Mouse (Mus musculus) cerebellum, adult (tissue): Measurements from ENCODE around the gene Cacna1c.

Experiments used
- ATAC-seq: cut with Nextera tagmentation; 2 replicates; pipeline ENCODE4 v1.9.2; 2017; ENCODE audit warnings: mild to moderate bottlenecking, moderate library complexity, mixed read lengths; ENCODE audit not compliant: insufficient number of reproducible peaks, low FRiP score, low TSS enrichment

The Cacna1c gene

GRCm38 (mm10) chr6:119068650-119069049, 127.6 kb downstream of the Cacna1c start:
- no peak for ATAC-seq

- no peak for ATAC-seq
These were observed 131.3 kb downstream of the Cacna1c start for GRCm38 (mm10) chr6:119064961-119065360.

GRCm38 (mm10) chr6:119064430-119064829, 131.8 kb downstream of the Cacna1c start:
- ATAC-seq, result no peak

GRCm38 (mm10) chr6:119062695-119063094, 133.5 kb downstream of the Cacna1c start:
- no peak for ATAC-seq

- ATAC-seq, result no peak
These were observed 137.3 kb downstream of the Cacna1c start for GRCm38 (mm10) chr6:119058896-119059295.

GRCm38 (mm10) chr6:119058461-119058860, 137.8 kb downstream of the Cacna1c start:
- ATAC-seq, result no peak

- ATAC-seq, result no peak
These were observed 139.1 kb downstream of the Cacna1c start for GRCm38 (mm10) chr6:119057076-119057479.

- no peak for ATAC-seq
These were observed 143.4 kb downstream of the Cacna1c start for GRCm38 (mm10) chr6:119052801-119053200.

GRCm38 (mm10) chr6:119052366-119052765, 143.9 kb downstream of the Cacna1c start:
- no peak for ATAC-seq

- ATAC-seq, result no peak
These were observed 144.5 kb downstream of the Cacna1c start for GRCm38 (mm10) chr6:119051721-119052120.

- ATAC-seq, result no peak
These were observed 148.9 kb downstream of the Cacna1c start for GRCm38 (mm10) chr6:119047340-119047739.

GRCm38 (mm10) chr6:119045498-119045897, 150.7 kb downstream of the Cacna1c start:
- ATAC-seq, result no peak

- ATAC-seq, result no peak
These were observed 152.1 kb downstream of the Cacna1c start for GRCm38 (mm10) chr6:119044148-119044547.

- ATAC-seq, result no peak
These were observed 153.4 kb downstream of the Cacna1c start for GRCm38 (mm10) chr6:119042803-119043202.

- no peak for ATAC-seq
These were observed 155.3 kb downstream of the Cacna1c start for GRCm38 (mm10) chr6:119040961-119041360.

- ATAC-seq, result 0 out of 2 replicates have a peak, but pooled peaks have one; percentile 43
These were observed 156.4 kb downstream of the Cacna1c start for GRCm38 (mm10) chr6:119039815-119040214.

- ATAC-seq, result no peak
These were observed 156.9 kb downstream of the Cacna1c start for GRCm38 (mm10) chr6:119039293-119039692.

GRCm38 (mm10) chr6:119037815-119038214, 158.4 kb downstream of the Cacna1c start:
- ATAC-seq, result no peak

GRCm38 (mm10) chr6:119037047-119037446, 159.2 kb downstream of the Cacna1c start:
- no peak for ATAC-seq

GRCm38 (mm10) chr6:119035361-119035760, 160.9 kb downstream of the Cacna1c start:
- no peak for ATAC-seq

- no peak for ATAC-seq
These were observed 161.3 kb downstream of the Cacna1c start for GRCm38 (mm10) chr6:119034947-119035346.

GRCm38 (mm10) chr6:119027880-119028279, 168.3 kb downstream of the Cacna1c start:
- ATAC-seq, result no peak

GRCm38 (mm10) chr6:119022850-119023249, 173.4 kb downstream of the Cacna1c start:
- no peak for ATAC-seq
